Mouse (Mus musculus) embryonic fibroblast, embryonic 13.5 days (primary cell): ENCODE results near the gene Exph5.

Experiments used
- CTCF ChIP-seq: IDR thresholded peaks from 2 replicates; pipeline ENCODE4 v1.5.1; 2011; ENCODE audit warnings: mild to moderate bottlenecking, control low read depth, low read length, moderate library complexity, borderline replicate concordance; ENCODE audit not compliant: insufficient read depth
- POLR2A ChIP-seq: IDR thresholded peaks from 2 replicates; pipeline ENCODE4 v1.6.1; 2011; ENCODE audit warnings: low read depth, mild to moderate bottlenecking, control low read depth, low read length, moderate library complexity

- TF ChIP-seq CTCF = no peak
- no peak for TF ChIP-seq POLR2A
Observed at GRCm38 (mm10) chr9:53257772-53258171, 43.7 kb upstream of the Exph5 start.
